8 mouse cellular contexts compared by ENCODE assay signal in genomic region chr4:137469081-137469844, GRCm38 (mm10). TPM values are rescaled to one million over a fixed set of nuclear protein-coding genes. Genes with fewer than 3 reads are reported as not detected.
DNase-seq lines count a peak whose midpoint lies in the region; ATAC-seq and TF ChIP-seq lines count a peak whose summit lies in the region.

No protein-coding gene starts in this region.

- TF ChIP-seq CTCF in lung, adult 2 months (IDR thresholded peaks at IDR 0.05; ENCODE audit: insufficient read depth, low read length) = no peak

- 0 out of 2 replicates have a peak, but pooled peaks have one; percentile 5 for TF ChIP-seq POLR2A in lung, adult 2 months (IDR thresholded peaks at IDR 0.05; ENCODE audit: borderline replicate concordance, extremely low read depth, low read depth, low read length)

- H3K36me3 ChIP-seq in forebrain, embryonic 10.5 days (replicated peaks) = peaks cover 5% of the 10 kb centered on the region; the same call in 1 of the 2 replicates
- no peaks in the 10 kb centered on the region for H3K36me3 ChIP-seq in intestine, embryonic 15.5 days

- WGBS in lung, adult 2 months = 10% methylated on average over 20 of the region's 20 CpGs
- 3% methylated on average over 20 of the region's 20 CpGs for WGBS in forebrain, embryonic 10.5 days
- 3% methylated on average over 20 of the region's 20 CpGs for WGBS in intestine, embryonic 15.5 days

- peak; percentile 0; the same call in 1 of the 2 replicates for ATAC-seq in intestine, embryonic 15.5 days
- no peak for ATAC-seq in inflammation-experienced regulatory T-cells, adult 6 months

- H3K9ac ChIP-seq in intestine, embryonic 15.5 days = peak overlapping the region; percentile 90

- peak; percentile 60 for DNase-seq in lung, adult 2 months
- DNase-seq in lung, postnatal 14 days = no peak
- DNase-seq in forebrain, embryonic 10.5 days (ENCODE audit: extremely low spot score, low spot score) = peak; percentile 42
- peak; percentile 55 for DNase-seq in lung, postnatal 36 days
- no peak for DNase-seq in urinary bladder, adult 18-20 months (ENCODE audit: low spot score in 2 of 2)
- DNase-seq in spleen, postnatal 36 days (ENCODE audit: low spot score in 2 of 2) = no peak

- peak overlapping the region; percentile 78 for H3K4me2 ChIP-seq in intestine, embryonic 15.5 days (replicated peaks)

- peak overlapping the region; percentile 71 for H3K4me3 ChIP-seq in lung, adult 2 months (replicated peaks; ENCODE audit: extremely low read depth, low read depth, low read length)
- peak overlapping the region; percentile 85 for H3K4me3 ChIP-seq in forebrain, embryonic 10.5 days
- peak overlapping the region; percentile 73 for H3K4me3 ChIP-seq in intestine, embryonic 15.5 days (replicated peaks)

- H3K4me1 ChIP-seq in lung, adult 2 months (ENCODE audit: control insufficient read depth, insufficient read depth, low read length) = peaks cover 10% of the 10 kb centered on the region
- H3K4me1 ChIP-seq in forebrain, embryonic 10.5 days = peaks cover 80% of the 10 kb centered on the region
- H3K4me1 ChIP-seq in intestine, embryonic 15.5 days (replicated peaks) = peaks cover 62% of the 10 kb centered on the region

- H3K27me3 ChIP-seq in forebrain, embryonic 10.5 days (ENCODE audit: poor library complexity, severe bottlenecking) = peaks cover 8% of the 10 kb centered on the region
- no peaks in the 10 kb centered on the region for H3K27me3 ChIP-seq in intestine, embryonic 15.5 days (replicated peaks)

- H3K27ac ChIP-seq in forebrain, embryonic 10.5 days = peak overlapping the region; percentile 93
- H3K27ac ChIP-seq in intestine, embryonic 15.5 days = peak overlapping the region; percentile 66

- H3K9me3 ChIP-seq in forebrain, embryonic 10.5 days = no peaks in the 10 kb centered on the region
- H3K9me3 ChIP-seq in intestine, embryonic 15.5 days = no peaks in the 10 kb centered on the region

RNA-seq across cellular contexts. Expression of gene Hspg2, which starts 0.7 kb away (rescaled TPM):
- 67.8 and 76.2 TPM in 2 replicates for polyA plus RNA-seq in lung, adult 2 months (2012; rRNA removed)
- polyA plus RNA-seq in forebrain, embryonic 10.5 days (2016; fragmentation: Nextera tagmentation; extraction: Ambion mirVana) = 15.6 and 17.9 TPM in 2 replicates
- 20.9 and 23.0 TPM in 2 replicates for polyA plus RNA-seq in intestine, embryonic 15.5 days (2015; fragmentation: Nextera tagmentation; extraction: Ambion mirVana)
- not detected for polyA plus RNA-seq in inflammation-experienced regulatory T-cells, adult 6 months (2017; shearing (Covaris generic))

RNA-seq across cellular contexts. Expression of gene 1700013G24Rik, which starts 16.2 kb away (rescaled TPM):
- polyA plus RNA-seq in lung, adult 2 months (2012; rRNA removed) = 0.15 TPM in 1 of 2 replicates, not detected in the other
- polyA plus RNA-seq in forebrain, embryonic 10.5 days (2016; fragmentation: Nextera tagmentation; extraction: Ambion mirVana) = not detected in 2 replicates
- not detected in 2 replicates for polyA plus RNA-seq in intestine, embryonic 15.5 days (2015; fragmentation: Nextera tagmentation; extraction: Ambion mirVana)
- polyA plus RNA-seq in inflammation-experienced regulatory T-cells, adult 6 months (2017; shearing (Covaris generic)) = not detected

RNA-seq across cellular contexts. Expression of gene Cela3b, which starts 38.9 kb away (rescaled TPM):
- 0.57 and 12.5 TPM in 2 replicates for polyA plus RNA-seq in lung, adult 2 months (2012; rRNA removed)
- not detected in 2 replicates for polyA plus RNA-seq in forebrain, embryonic 10.5 days (2016; fragmentation: Nextera tagmentation; extraction: Ambion mirVana)
- polyA plus RNA-seq in intestine, embryonic 15.5 days (2015; fragmentation: Nextera tagmentation; extraction: Ambion mirVana) = 74.8 and 281 TPM in 2 replicates
- not detected for polyA plus RNA-seq in inflammation-experienced regulatory T-cells, adult 6 months (2017; shearing (Covaris generic))

RNA-seq across cellular contexts. Expression of gene Cela3a, which starts 59.7 kb away (rescaled TPM):
- polyA plus RNA-seq in lung, adult 2 months (2012; rRNA removed) = not detected in 2 replicates
- polyA plus RNA-seq in forebrain, embryonic 10.5 days (2016; fragmentation: Nextera tagmentation; extraction: Ambion mirVana) = not detected in 2 replicates
- polyA plus RNA-seq in intestine, embryonic 15.5 days (2015; fragmentation: Nextera tagmentation; extraction: Ambion mirVana) = not detected in 2 replicates
- polyA plus RNA-seq in inflammation-experienced regulatory T-cells, adult 6 months (2017; shearing (Covaris generic)) = not detected

Comparison
In these comparisons a context has a peak if more than half of its experiments do, and no peak if none do; other contexts are left out.
1. DNase-seq: peak in lung, adult 2 months (single experiment), forebrain, embryonic 10.5 days (single experiment) and lung, postnatal 36 days (single experiment); none in lung, postnatal 14 days (single experiment), urinary bladder, adult 18-20 months (0 of 2) and spleen, postnatal 36 days (0 of 2).
2. RNA of gene Hspg2, which starts 0.7 kb away (polyA plus RNA-seq): 67.8 to 76.2 TPM in lung, adult 2 months, 20.9 to 23.0 TPM in intestine, embryonic 15.5 days and 15.6 to 17.9 TPM in forebrain, embryonic 10.5 days; not detected in inflammation-experienced regulatory T-cells, adult 6 months; every median in the first group is over 10 times any median in the second.
3. Peak in every context shown above with its lines, with median percentiles within 50 percentile points of each other: H3K4me3 ChIP-seq.